18 mouse cellular contexts compared by ENCODE assay signal in genomic region chr1:190570563-190570962, GRCm38 (mm10).
A peak's percentile ranks its signal among the peaks of the same experiment; 100 is the strongest.
DNase-seq lines count a peak whose midpoint lies in the region; ATAC-seq lines count a peak whose summit lies in the region.
"Had no signal": no experiment of that assay in that cellular context is flagged by ENCODE, and none has a peak within 500 bp of the region (broad histone marks: within the 10 kb centered on the region; RNA-seq: fewer than 3 reads in every experiment).

No protein-coding gene starts in this region.

- 77% methylated on average over 10 of the region's 10 CpGs for WGBS in forebrain, embryonic 14.5 days
- 77% methylated on average over 10 of the region's 10 CpGs for WGBS in forebrain, embryonic 12.5 days
- whole genome bisulfite sequencing in hindbrain, embryonic 16.5 days = 64% methylated on average over 10 of the region's 10 CpGs
- WGBS in hindbrain, embryonic 10.5 days = 84% methylated on average over 10 of the region's 10 CpGs

- DNase-seq in forebrain, embryonic 14.5 days (ENCODE audit: low spot score) = peak; percentile 18
- no peak for DNase-seq in hindbrain, embryonic 10.5 days (ENCODE audit: low spot score)
- DNase-seq in brain, adult 2 months (ENCODE audit: low read depth, low spot score) = peak; percentile 54
- peak; percentile 13 for DNase-seq in telencephalon, adult 2 months (ENCODE audit: low read depth, low spot score)
- no peak for DNase-seq in spleen, postnatal 10 days (ENCODE audit: low spot score in 2 of 2)
- DNase-seq: adrenal gland, postnatal 10 days; cerebellum, adult 18-20 months; cerebellum, adult 9-11 months; cerebellum, postnatal 36 days; gastrocnemius, postnatal 10 days; heart, adult 18-20 months; heart, postnatal 10 days; heart, postnatal 4 days had no signal

- no peak overlapping the region for H3K27ac ChIP-seq in forebrain, embryonic 14.5 days (ENCODE audit: low read depth, low read length)
- H3K27ac ChIP-seq in forebrain, embryonic 12.5 days = no peak overlapping the region
- H3K27ac ChIP-seq in hindbrain, embryonic 16.5 days (ENCODE audit: low read depth, low read length) = no peak overlapping the region
- H3K27ac ChIP-seq in hindbrain, embryonic 10.5 days = no peak overlapping the region
- H3K27ac ChIP-seq: heart, embryonic 10.5 days; hindbrain, embryonic 13.5 days; intestine, embryonic 15.5 days had no signal

- no peak overlapping the region for H3K9ac ChIP-seq in forebrain, embryonic 14.5 days (ENCODE audit: low read length)
- no peak overlapping the region for H3K9ac ChIP-seq in forebrain, embryonic 12.5 days
- no peak overlapping the region for H3K9ac ChIP-seq in hindbrain, embryonic 16.5 days (ENCODE audit: low read depth, low read length)
- H3K9ac ChIP-seq: hindbrain, embryonic 13.5 days; intestine, embryonic 15.5 days had no signal

- no peaks in the 10 kb centered on the region for H3K27me3 ChIP-seq in forebrain, embryonic 14.5 days (replicated peaks; ENCODE audit: control insufficient read depth, insufficient read depth, low read length)
- H3K27me3 ChIP-seq in forebrain, embryonic 12.5 days = no peaks in the 10 kb centered on the region
- no peaks in the 10 kb centered on the region for H3K27me3 ChIP-seq in hindbrain, embryonic 16.5 days (replicated peaks; ENCODE audit: control insufficient read depth, insufficient read depth, low read length)
- H3K27me3 ChIP-seq in hindbrain, embryonic 10.5 days (ENCODE audit: insufficient read depth, poor library complexity, severe bottlenecking) = no peaks in the 10 kb centered on the region
- H3K27me3 ChIP-seq: hindbrain, embryonic 13.5 days; intestine, embryonic 15.5 days had no signal

- no peak for ATAC-seq in forebrain, embryonic 14.5 days
- no peak for ATAC-seq in forebrain, embryonic 12.5 days (ENCODE audit: low FRiP score)
- 0 out of 2 replicates have a peak, but pooled peaks have one; percentile 24 for ATAC-seq in hindbrain, embryonic 16.5 days
- ATAC-seq: intestine, embryonic 15.5 days had no signal

- H3K4me1 ChIP-seq in forebrain, embryonic 14.5 days (ENCODE audit: control insufficient read depth, insufficient read depth, low read length) = no peaks in the 10 kb centered on the region
- H3K4me1 ChIP-seq in forebrain, embryonic 12.5 days = 0 out of 2 replicates have a peak, but pooled peaks cover 6% of the 10 kb centered on the region
- no peaks in the 10 kb centered on the region for H3K4me1 ChIP-seq in hindbrain, embryonic 16.5 days (ENCODE audit: control insufficient read depth, insufficient read depth, low read depth, low read length)
- 0 out of 2 replicates have a peak, but pooled peaks cover 6% of the 10 kb centered on the region for H3K4me1 ChIP-seq in hindbrain, embryonic 10.5 days (replicated peaks)
- H3K4me1 ChIP-seq: heart, embryonic 10.5 days; intestine, embryonic 15.5 days had no signal

- H3K36me3 ChIP-seq in forebrain, embryonic 14.5 days (ENCODE audit: control insufficient read depth, insufficient read depth, low read length) = no peaks in the 10 kb centered on the region
- H3K36me3 ChIP-seq in forebrain, embryonic 12.5 days (replicated peaks) = no peaks in the 10 kb centered on the region
- no peaks in the 10 kb centered on the region for H3K36me3 ChIP-seq in hindbrain, embryonic 16.5 days (ENCODE audit: control insufficient read depth, insufficient read depth, low read length)
- H3K36me3 ChIP-seq in hindbrain, embryonic 10.5 days = no peaks in the 10 kb centered on the region
- H3K36me3 ChIP-seq: heart, embryonic 10.5 days; hindbrain, embryonic 13.5 days; intestine, embryonic 15.5 days had no signal

- no peak overlapping the region for H3K4me2 ChIP-seq in forebrain, embryonic 14.5 days (ENCODE audit: low read length)
- no peak overlapping the region for H3K4me2 ChIP-seq in forebrain, embryonic 12.5 days
- no peak overlapping the region for H3K4me2 ChIP-seq in hindbrain, embryonic 16.5 days (ENCODE audit: low read length)
- H3K4me2 ChIP-seq: hindbrain, embryonic 13.5 days; intestine, embryonic 15.5 days had no signal

- H3K9me3 ChIP-seq in forebrain, embryonic 14.5 days (replicated peaks; ENCODE audit: control insufficient read depth, low read length) = no peaks in the 10 kb centered on the region
- no peaks in the 10 kb centered on the region for H3K9me3 ChIP-seq in forebrain, embryonic 12.5 days
- H3K9me3 ChIP-seq in hindbrain, embryonic 16.5 days (ENCODE audit: control insufficient read depth, low read length) = no peaks in the 10 kb centered on the region
- H3K9me3 ChIP-seq in hindbrain, embryonic 10.5 days = no peaks in the 10 kb centered on the region
- H3K9me3 ChIP-seq: heart, embryonic 10.5 days; hindbrain, embryonic 13.5 days; intestine, embryonic 15.5 days had no signal

- H3K4me3 ChIP-seq in forebrain, embryonic 14.5 days (ENCODE audit: low read depth, low read length) = no peak overlapping the region
- no peak overlapping the region for H3K4me3 ChIP-seq in forebrain, embryonic 12.5 days (replicated peaks)
- no peak overlapping the region for H3K4me3 ChIP-seq in hindbrain, embryonic 16.5 days (ENCODE audit: low read length)
- no peak overlapping the region for H3K4me3 ChIP-seq in hindbrain, embryonic 10.5 days
- H3K4me3 ChIP-seq: heart, embryonic 10.5 days; hindbrain, embryonic 13.5 days; intestine, embryonic 15.5 days had no signal

Comparison
In these comparisons a context has a peak if more than half of its experiments do, and no peak if none do; other contexts are left out.
1. DNase-seq: peak in forebrain, embryonic 14.5 days (single experiment), brain, adult 2 months (single experiment) and telencephalon, adult 2 months (single experiment); none in hindbrain, embryonic 10.5 days (single experiment) and spleen, postnatal 10 days (0 of 2).